Mouse (Mus musculus): ENCODE measurements around the gene Dio3. TPM values are rescaled to one million over a fixed set of nuclear protein-coding genes. Genes with fewer than 3 reads are reported as not detected.

Dio3 gene
- polyA plus RNA-seq, 1 experiment: not detected

GRCm38 (mm10) chr12:110239358-110239757 is 39.5 kb upstream of the Dio3 start:
- TF ChIP-seq POLR2A (IDR thresholded peaks at IDR 0.05; ENCODE audit: insufficient read depth, low read length) (no peak), CTCF (IDR thresholded peaks at IDR 0.05; ENCODE audit: low read depth, low read length) (no peak), EP300 (IDR thresholded peaks at IDR 0.05; ENCODE audit: insufficient read depth, low read depth, low read length) (no peak)
- no peaks in the 10 kb centered on the region for H3K9me3 ChIP-seq (replicated peaks; ENCODE audit: control insufficient read depth, insufficient read depth, low read length, poor library complexity, severe bottlenecking)
- H3K4me1 ChIP-seq (ENCODE audit: control insufficient read depth, insufficient read depth, low read length): no peaks in the 10 kb centered on the region
- no peak overlapping the region for H3K4me3 ChIP-seq (ENCODE audit: low read depth, low read length)
- no peaks in the 10 kb centered on the region for H3K36me3 ChIP-seq (ENCODE audit: control insufficient read depth, insufficient read depth, low read length, poor library complexity, severe bottlenecking)
- H3K27me3 ChIP-seq (ENCODE audit: control insufficient read depth, insufficient read depth, low read length, poor library complexity, severe bottlenecking): no peaks in the 10 kb centered on the region
- no peak overlapping the region for H3K27ac ChIP-seq (ENCODE audit: insufficient read depth, low read length)
- H3K9ac ChIP-seq (ENCODE audit: low read depth, poor library complexity, severe bottlenecking): no peak overlapping the region

- Histone ChIP-seq H3K36me3 (ENCODE audit: control insufficient read depth, insufficient read depth, low read length, poor library complexity, severe bottlenecking) (no peaks in the 10 kb centered on the region), H3K27me3 (ENCODE audit: control insufficient read depth, insufficient read depth, low read length, poor library complexity, severe bottlenecking) (no peaks in the 10 kb centered on the region), H3K9ac (ENCODE audit: low read depth, poor library complexity, severe bottlenecking) (no peak overlapping the region), H3K4me3 (ENCODE audit: low read depth, low read length) (no peak overlapping the region), H3K27ac (ENCODE audit: insufficient read depth, low read length) (no peak overlapping the region), H3K9me3 (replicated peaks; ENCODE audit: control insufficient read depth, insufficient read depth, low read length, poor library complexity, severe bottlenecking) (no peaks in the 10 kb centered on the region; the same call in 1 of the 2 replicates), H3K4me1 (ENCODE audit: control insufficient read depth, insufficient read depth, low read length) (no peaks in the 10 kb centered on the region)
- no peak for TF ChIP-seq EP300 (IDR thresholded peaks at IDR 0.05; ENCODE audit: insufficient read depth, low read depth, low read length)
- no peak for TF ChIP-seq CTCF (IDR thresholded peaks at IDR 0.05; ENCODE audit: low read depth, low read length)
- no peak for TF ChIP-seq POLR2A (IDR thresholded peaks at IDR 0.05; ENCODE audit: insufficient read depth, low read length)
These were observed 34.3 kb upstream of the Dio3 start for GRCm38 (mm10) chr12:110244581-110244980.

GRCm38 (mm10) chr12:110245461-110245860 is 33.4 kb upstream of the Dio3 start:
- Histone ChIP-seq H3K27me3 (ENCODE audit: control insufficient read depth, insufficient read depth, low read length, poor library complexity, severe bottlenecking) (no peaks in the 10 kb centered on the region), H3K36me3 (ENCODE audit: control insufficient read depth, insufficient read depth, low read length, poor library complexity, severe bottlenecking) (no peaks in the 10 kb centered on the region), H3K27ac (ENCODE audit: insufficient read depth, low read length) (no peak overlapping the region), H3K4me1 (ENCODE audit: control insufficient read depth, insufficient read depth, low read length) (no peaks in the 10 kb centered on the region), H3K4me3 (ENCODE audit: low read depth, low read length) (no peak overlapping the region), H3K9me3 (replicated peaks; ENCODE audit: control insufficient read depth, insufficient read depth, low read length, poor library complexity, severe bottlenecking) (no peaks in the 10 kb centered on the region; the same call in 1 of the 2 replicates), H3K9ac (ENCODE audit: low read depth, poor library complexity, severe bottlenecking) (no peak overlapping the region)
- TF ChIP-seq EP300 (IDR thresholded peaks at IDR 0.05; ENCODE audit: insufficient read depth, low read depth, low read length): no peak
- TF ChIP-seq CTCF (IDR thresholded peaks at IDR 0.05; ENCODE audit: low read depth, low read length): no peak
- no peak for TF ChIP-seq POLR2A (IDR thresholded peaks at IDR 0.05; ENCODE audit: insufficient read depth, low read length)

GRCm38 (mm10) chr12:110252163-110252575 is 26.7 kb upstream of the Dio3 start:
- H3K9me3 ChIP-seq (replicated peaks; ENCODE audit: control insufficient read depth, insufficient read depth, low read length, poor library complexity, severe bottlenecking): no peaks in the 10 kb centered on the region
- no peaks in the 10 kb centered on the region for H3K36me3 ChIP-seq (ENCODE audit: control insufficient read depth, insufficient read depth, low read length, poor library complexity, severe bottlenecking)
- TF ChIP-seq POLR2A (IDR thresholded peaks at IDR 0.05; ENCODE audit: insufficient read depth, low read length) (no peak), EP300 (IDR thresholded peaks at IDR 0.05; ENCODE audit: insufficient read depth, low read depth, low read length) (no peak)
- no peak overlapping the region for H3K4me3 ChIP-seq (ENCODE audit: low read depth, low read length)
- H3K27ac ChIP-seq (ENCODE audit: insufficient read depth, low read length): no peak overlapping the region
- no peak overlapping the region for H3K9ac ChIP-seq (ENCODE audit: low read depth, poor library complexity, severe bottlenecking)
- H3K27me3 ChIP-seq (ENCODE audit: control insufficient read depth, insufficient read depth, low read length, poor library complexity, severe bottlenecking): no peaks in the 10 kb centered on the region
- no peaks in the 10 kb centered on the region for H3K4me1 ChIP-seq (ENCODE audit: control insufficient read depth, insufficient read depth, low read length)

- H3K4me3 ChIP-seq (ENCODE audit: low read depth, low read length): no peak overlapping the region
- H3K36me3 ChIP-seq (ENCODE audit: control insufficient read depth, insufficient read depth, low read length, poor library complexity, severe bottlenecking): no peaks in the 10 kb centered on the region
- H3K9ac ChIP-seq (ENCODE audit: low read depth, poor library complexity, severe bottlenecking): no peak overlapping the region
- H3K27me3 ChIP-seq (ENCODE audit: control insufficient read depth, insufficient read depth, low read length, poor library complexity, severe bottlenecking): no peaks in the 10 kb centered on the region
- no peaks in the 10 kb centered on the region for H3K4me1 ChIP-seq (ENCODE audit: control insufficient read depth, insufficient read depth, low read length)
- TF ChIP-seq POLR2A (IDR thresholded peaks at IDR 0.05; ENCODE audit: insufficient read depth, low read length): no peak
- TF ChIP-seq EP300 (IDR thresholded peaks at IDR 0.05; ENCODE audit: insufficient read depth, low read depth, low read length): no peak
- TF ChIP-seq CTCF (IDR thresholded peaks at IDR 0.05; ENCODE audit: low read depth, low read length): no peak
- H3K9me3 ChIP-seq (replicated peaks; ENCODE audit: control insufficient read depth, insufficient read depth, low read length, poor library complexity, severe bottlenecking): no peaks in the 10 kb centered on the region
- H3K27ac ChIP-seq (ENCODE audit: insufficient read depth, low read length): no peak overlapping the region
These were observed 23.1 kb upstream of the Dio3 start for GRCm38 (mm10) chr12:110255731-110256130.

GRCm38 (mm10) chr12:110256478-110257220 is 22.2 kb upstream of the Dio3 start:
- H3K9me3 ChIP-seq (replicated peaks; ENCODE audit: control insufficient read depth, insufficient read depth, low read length, poor library complexity, severe bottlenecking): no peaks in the 10 kb centered on the region
- no peaks in the 10 kb centered on the region for H3K27me3 ChIP-seq (ENCODE audit: control insufficient read depth, insufficient read depth, low read length, poor library complexity, severe bottlenecking)
- H3K27ac ChIP-seq (ENCODE audit: insufficient read depth, low read length): no peak overlapping the region

More at GRCm38 (mm10) chr12:110256478-110257220, 22.2 kb upstream of the Dio3 start:
- Histone ChIP-seq H3K4me3 (ENCODE audit: low read depth, low read length) (no peak overlapping the region), H3K9ac (ENCODE audit: low read depth, poor library complexity, severe bottlenecking) (no peak overlapping the region), H3K4me1 (ENCODE audit: control insufficient read depth, insufficient read depth, low read length) (no peaks in the 10 kb centered on the region), H3K36me3 (ENCODE audit: control insufficient read depth, insufficient read depth, low read length, poor library complexity, severe bottlenecking) (no peaks in the 10 kb centered on the region)
- no peak for TF ChIP-seq POLR2A (IDR thresholded peaks at IDR 0.05; ENCODE audit: insufficient read depth, low read length)
- TF ChIP-seq CTCF (IDR thresholded peaks at IDR 0.05; ENCODE audit: low read depth, low read length): no peak
- no peak for TF ChIP-seq EP300 (IDR thresholded peaks at IDR 0.05; ENCODE audit: insufficient read depth, low read depth, low read length)

Measured in ES-Bruce4 (cell line).